Mouse (Mus musculus) forebrain, postnatal 0 days (tissue): ENCODE measurements around the gene Hk1. TPM values are rescaled to one million over a fixed set of nuclear protein-coding genes. Genes with fewer than 3 reads are reported as not detected.

ENCODE experiments used
- ATAC-seq: fragments of 200-750 bp; cut with Nextera tagmentation; 2 replicates; pipeline ENCODE4 v1.8.0; 2017; ENCODE audit warnings: mild to moderate bottlenecking, moderate library complexity
- DNase-seq: peaks from one replicate; pipeline ENCODE4 v3.0.0-alpha.2; 2015
- H3K27ac ChIP-seq: fragments of 300-500 bp; sonication (generic); 2 replicates; pipeline ENCODE4 v1.5.1; 2014; ENCODE audit warnings: low read depth, mild to moderate bottlenecking, antibody characterized with exemption, low read length, moderate library complexity, mixed read lengths
- H3K27me3 ChIP-seq: fragments of 300-500 bp; sonication (generic); 2 replicates; pipeline ENCODE4 v1.6.1; 2014; ENCODE audit warnings: mild to moderate bottlenecking, low read length, mixed read lengths; ENCODE audit not compliant: insufficient read depth
- H3K36me3 ChIP-seq: fragments of 300-500 bp; sonication (generic); 2 replicates; pipeline ENCODE4 v1.6.1; 2014; ENCODE audit warnings: mild to moderate bottlenecking, moderate library complexity; ENCODE audit not compliant: insufficient read depth
- H3K4me1 ChIP-seq: fragments of 300-500 bp; sonication (generic); 2 replicates; pipeline ENCODE4 v1.6.1; 2014; ENCODE audit warnings: antibody characterized with exemption; ENCODE audit not compliant: insufficient read depth
- H3K4me2 ChIP-seq: fragments of 300-500 bp; sonication (generic); 2 replicates; pipeline ENCODE4 v1.6.1; 2014; ENCODE audit warnings: low read depth, mild to moderate bottlenecking, moderate library complexity
- H3K4me3 ChIP-seq: fragments of 300-500 bp; sonication (generic); 2 replicates; pipeline ENCODE4 v1.5.1; 2014; ENCODE audit warnings: low read depth, low read length, mixed read lengths
- H3K9ac ChIP-seq: fragments of 300-500 bp; sonication (generic); 2 replicates; pipeline ENCODE4 v1.6.1; 2014; ENCODE audit warnings: mild to moderate bottlenecking
- H3K9me3 ChIP-seq: fragments of 300-500 bp; sonication (generic); 2 replicates; pipeline ENCODE4 v1.6.1; 2016; ENCODE audit warnings: low read length
- CTCF ChIP-seq: sonication (generic); IDR thresholded peaks from 2 replicates; pipeline ENCODE4 v1.5.1; 2016; ENCODE audit warnings: antibody characterized with exemption, control low read depth, low read depth
- WGBS: fragments of 180-500 bp; shearing (Covaris S2); extraction: QIAGEN DNeasy Blood & Tissue Kit; methylation state at CpG from one replicate; pipeline ENCODE4 v1.1.7; 2014; 5-methylcytosine and 5-hydroxymethylcytosine counted together
- polyA plus RNA-seq: library from polyadenylated mRNA; unstranded; fragments of >200 nt; fragmentation: Nextera tagmentation; extraction: Ambion mirVana; gene quantifications from 2 replicates; pipeline ENCODE4 v1.2.1, GENCODE M21; 2015
- total RNA-seq: library from RNA; depleted of rRNA; stranded (reverse); fragments of >200 nt; gene quantifications from 2 replicates; pipeline ENCODE4 v1.2.3, GENCODE M21; 2014; rRNA removed

Gene Hk1
- 86.2 and 90.1 TPM in 2 replicates for total RNA-seq
- polyA plus RNA-seq = 109 and 140 TPM in 2 replicates

DNA sequence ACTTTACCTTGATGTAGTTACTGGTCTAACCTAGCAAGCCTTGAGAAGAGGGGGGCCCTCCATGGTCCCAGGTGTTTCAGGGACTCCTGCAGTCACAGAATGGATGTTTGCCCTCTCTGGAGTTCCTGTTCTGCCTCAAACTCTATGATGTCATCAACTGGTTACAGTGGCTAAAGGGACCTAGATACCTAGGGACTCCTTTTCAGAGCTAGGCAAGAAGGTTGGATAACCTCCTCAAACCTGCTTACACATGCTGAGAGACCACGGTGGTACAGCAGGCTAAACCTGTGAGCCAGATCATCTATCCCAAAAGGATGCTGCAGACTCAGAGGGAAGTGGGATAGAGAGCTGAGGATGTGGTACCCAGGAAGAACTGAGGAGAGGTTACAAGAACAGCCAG is at the start of gene Hk1:
Hk1 (minus strand) TSS at position 101 of the 400 bp plus-strand sequence.
- Histone ChIP-seq H3K4me3 (no peak within 1 kb of the TSS), H3K4me2 (no peak within 1 kb of the TSS), H3K9me3 (no peaks in the 10 kb centered on the region), H3K4me1 (no peaks in the 10 kb centered on the region), H3K27ac (no peak within 1 kb of the TSS), H3K36me3 (no peaks in the 10 kb centered on the region), H3K27me3 (no peaks in the 10 kb centered on the region), H3K9ac (no peak within 1 kb of the TSS)
- no peak for DNase-seq
- WGBS = 92% methylated on average over 1 of the region's 1 CpGs
- ATAC-seq = no peak
- no peak for TF ChIP-seq CTCF

DNA sequence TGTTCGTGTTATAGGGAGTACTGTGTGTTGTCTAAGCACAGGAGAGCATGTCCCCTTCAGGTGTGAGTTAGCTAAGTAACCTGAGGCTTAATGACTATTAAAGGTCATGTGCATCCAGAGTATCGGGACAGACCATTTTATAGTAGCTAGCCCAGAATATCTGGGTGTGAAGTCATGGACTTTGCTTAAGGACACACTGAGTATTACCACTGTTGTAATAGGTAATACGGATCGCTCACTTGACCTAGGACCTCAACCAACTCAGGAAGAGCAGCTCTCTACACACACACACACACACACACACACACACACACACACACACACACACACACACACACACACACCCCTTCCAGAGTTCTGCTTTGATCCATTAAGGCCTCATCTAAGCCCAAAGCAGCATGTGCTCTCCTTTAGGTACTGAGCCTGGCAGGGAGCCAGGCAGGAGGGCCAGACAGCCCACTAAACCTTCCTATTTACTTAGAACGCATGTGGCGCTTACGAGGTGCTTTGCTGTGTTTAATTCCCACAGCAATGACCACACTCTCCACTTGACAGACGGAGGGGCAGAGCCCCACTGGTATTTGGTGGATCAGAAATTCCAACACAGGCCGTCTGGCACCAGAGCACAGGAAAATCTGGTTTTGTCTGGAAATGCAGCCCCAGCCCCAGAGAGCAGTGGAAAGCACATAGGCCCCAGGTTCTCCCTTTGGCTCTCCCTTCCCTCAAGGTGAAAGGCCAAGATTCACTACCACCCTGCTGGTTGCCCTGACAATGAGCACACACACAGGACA is 45.6 kb upstream of the Hk1 start:
- DNase-seq (no peak), ATAC-seq (no peak)
- no peak for TF ChIP-seq CTCF
- no peaks in the 10 kb centered on the region for H3K9me3 ChIP-seq
- H3K27ac ChIP-seq = no peak overlapping the region
- H3K9ac ChIP-seq = no peak overlapping the region
- H3K4me2 ChIP-seq = no peak overlapping the region
- no peaks in the 10 kb centered on the region for H3K4me1 ChIP-seq
- H3K4me3 ChIP-seq = no peak overlapping the region
- no peaks in the 10 kb centered on the region for H3K27me3 ChIP-seq
- H3K36me3 ChIP-seq = peaks cover 22% of the 10 kb centered on the region
- 43% methylated on average over 9 of the region's 9 CpGs for WGBS

DNA sequence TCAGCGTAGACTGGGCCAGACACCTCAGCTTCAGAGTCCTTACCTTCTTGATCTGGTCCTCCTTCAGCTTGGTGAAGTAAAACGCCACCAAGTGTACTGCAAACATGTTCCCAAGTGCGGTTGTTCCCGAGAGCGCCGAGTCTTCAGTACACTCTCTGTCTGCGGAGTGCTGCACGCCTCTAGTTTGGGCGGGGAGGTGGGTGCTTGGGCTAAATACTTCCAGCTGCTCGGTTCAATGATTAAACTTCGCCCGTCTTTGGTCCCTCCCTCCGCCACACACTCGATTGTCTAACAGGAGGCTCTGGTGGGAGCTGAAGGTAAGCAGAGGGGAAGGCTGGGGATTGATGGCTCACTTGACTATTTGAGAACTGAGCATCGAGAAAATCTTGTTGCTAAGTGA is 42.5 kb upstream of the Hk1 start, which contains the start of gene Hkdc1:
Hkdc1 (minus strand) TSS at position 237 of the 400 bp plus-strand sequence.
- H3K4me2 ChIP-seq = no peak within 1 kb of the TSS
- no peaks in the 10 kb centered on the region for H3K9me3 ChIP-seq
- no peak within 1 kb of the TSS for H3K9ac ChIP-seq
- 52% methylated on average over 15 of the region's 15 CpGs for WGBS
- no peak within 1 kb of the TSS for H3K27ac ChIP-seq
- H3K27me3 ChIP-seq = no peaks in the 10 kb centered on the region
- DNase-seq = no peak
- no peaks in the 10 kb centered on the region for H3K4me1 ChIP-seq
- no peak for ATAC-seq
- no peak within 1 kb of the TSS for H3K4me3 ChIP-seq
- H3K36me3 ChIP-seq = no peaks in the 10 kb centered on the region
- no peak for TF ChIP-seq CTCF

DNA sequence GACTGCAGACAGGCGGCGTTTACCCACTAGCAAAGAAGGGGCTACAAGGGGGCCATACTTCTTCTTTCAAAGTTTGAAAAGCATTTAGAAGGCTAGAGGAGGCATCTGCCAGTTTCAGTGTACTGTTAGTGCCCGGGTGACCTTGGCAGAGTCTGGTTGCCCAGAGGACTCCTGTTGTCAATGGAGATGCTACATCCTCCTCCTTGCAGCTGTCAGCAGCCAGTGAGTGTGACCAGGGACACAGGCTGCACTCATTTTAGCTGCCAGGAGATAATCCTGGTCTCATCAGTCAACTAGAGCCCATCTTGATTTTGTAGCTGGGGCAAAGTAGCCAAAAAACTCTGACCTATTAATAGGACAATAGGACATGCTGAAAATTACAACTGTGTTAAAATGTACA is 41.4 kb upstream of the Hk1 start:
- Histone ChIP-seq H3K4me2 (no peak overlapping the region), H3K4me1 (no peaks in the 10 kb centered on the region), H3K9ac (no peak overlapping the region), H3K27me3 (no peaks in the 10 kb centered on the region), H3K27ac (no peak overlapping the region), H3K9me3 (no peaks in the 10 kb centered on the region), H3K36me3 (no peaks in the 10 kb centered on the region), H3K4me3 (no peak overlapping the region)
- DNase-seq (no peak), ATAC-seq (no peak)
- 87% methylated on average over 3 of the region's 3 CpGs for WGBS
- TF ChIP-seq CTCF = no peak

DNA sequence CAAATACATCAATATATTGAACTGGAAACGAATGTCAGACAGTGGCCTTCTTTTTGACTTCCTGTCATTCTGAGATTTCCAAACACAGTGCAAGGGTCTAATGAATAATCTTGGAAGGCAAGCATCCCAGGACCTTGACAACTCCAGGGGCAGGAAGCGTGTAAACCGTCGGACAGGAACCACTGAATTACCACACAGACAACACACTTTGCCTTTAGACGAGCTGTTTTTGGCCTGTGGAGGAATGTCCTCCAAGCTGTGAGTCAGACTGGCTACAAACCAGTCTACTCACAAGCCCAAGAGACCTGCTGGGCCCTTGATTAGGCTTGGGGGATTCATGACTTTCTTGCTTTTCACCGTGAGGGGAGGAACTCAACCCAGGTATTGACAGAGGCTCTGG is 40.7 kb upstream of the Hk1 start:
- TF ChIP-seq CTCF = no peak
- no peak for ATAC-seq
- DNase-seq = no peak
- Histone ChIP-seq H3K36me3 (no peaks in the 10 kb centered on the region), H3K9me3 (no peaks in the 10 kb centered on the region), H3K4me2 (no peak overlapping the region), H3K4me1 (no peaks in the 10 kb centered on the region), H3K9ac (no peak overlapping the region), H3K27me3 (no peaks in the 10 kb centered on the region), H3K27ac (no peak overlapping the region), H3K4me3 (no peak overlapping the region)
- WGBS = 81% methylated on average over 6 of the region's 6 CpGs

DNA sequence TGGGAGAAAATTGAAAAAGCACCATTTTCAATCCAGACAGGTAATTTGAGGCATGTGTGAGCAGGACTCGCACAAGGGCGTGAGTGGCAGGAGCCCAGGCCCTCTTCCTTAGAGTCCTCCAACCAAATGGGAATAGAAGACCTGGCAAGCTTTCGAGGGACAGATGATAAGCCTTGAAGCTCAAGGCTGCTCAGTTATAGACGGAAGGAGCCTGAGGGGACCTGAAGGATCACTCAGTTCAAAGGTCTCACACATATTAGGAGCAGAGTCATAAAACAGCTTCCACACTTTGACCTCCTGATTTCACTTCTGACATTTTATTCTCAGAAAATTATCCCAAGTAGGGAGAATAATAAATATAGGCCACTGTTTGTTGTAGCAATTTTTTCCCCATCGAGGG is 39.7 kb upstream of the Hk1 start:
- ATAC-seq = no peak
- Histone ChIP-seq H3K9ac (no peak overlapping the region), H3K27ac (no peak overlapping the region), H3K36me3 (no peaks in the 10 kb centered on the region), H3K4me1 (no peaks in the 10 kb centered on the region), H3K9me3 (no peaks in the 10 kb centered on the region), H3K4me3 (no peak overlapping the region), H3K27me3 (no peaks in the 10 kb centered on the region), H3K4me2 (no peak overlapping the region)
- no peak for DNase-seq
- no peak for TF ChIP-seq CTCF
- WGBS = 85% methylated on average over 5 of the region's 5 CpGs

DNA sequence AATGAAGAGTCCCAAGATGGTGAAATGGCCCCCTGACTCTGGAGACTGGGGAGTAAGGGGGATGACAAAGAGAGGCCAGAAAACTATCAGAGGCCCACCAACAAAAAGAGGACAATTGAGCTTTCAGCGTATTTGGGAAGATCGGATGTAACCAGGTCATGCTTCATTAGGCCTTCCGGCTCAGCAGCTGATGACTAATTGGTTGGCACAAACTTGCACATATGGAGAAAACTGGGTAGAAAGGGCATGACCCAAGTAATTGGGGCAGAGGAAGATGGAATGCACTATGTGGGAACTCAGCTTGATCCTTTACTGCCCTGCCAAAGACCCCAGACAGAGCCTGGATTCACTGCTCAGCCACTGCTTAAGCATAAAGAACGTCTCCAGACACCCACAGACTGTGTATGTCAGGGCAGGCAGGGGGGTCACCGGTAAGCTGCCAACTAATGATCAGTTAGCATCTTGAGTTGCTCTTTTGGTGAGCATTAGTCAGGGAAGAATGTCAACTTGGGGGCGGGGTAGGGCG is 39.2 kb upstream of the Hk1 start:
- Histone ChIP-seq H3K4me1 (no peaks in the 10 kb centered on the region), H3K9me3 (no peaks in the 10 kb centered on the region), H3K4me3 (no peak overlapping the region), H3K27me3 (no peaks in the 10 kb centered on the region), H3K9ac (no peak overlapping the region), H3K4me2 (no peak overlapping the region), H3K27ac (no peak overlapping the region), H3K36me3 (no peaks in the 10 kb centered on the region)
- WGBS = 54% methylated on average over 7 of the region's 7 CpGs
- TF ChIP-seq CTCF = no peak
- no peak for DNase-seq
- no peak for ATAC-seq
